Mouse (Mus musculus): Measurements from ENCODE around the gene Cfap300. TPM values are rescaled to one million over a fixed set of nuclear protein-coding genes. Genes with fewer than 3 reads are reported as not detected.

The Cfap300 gene
- total and polyA plus RNA-seq, 3 experiments, result not detected

DNA sequence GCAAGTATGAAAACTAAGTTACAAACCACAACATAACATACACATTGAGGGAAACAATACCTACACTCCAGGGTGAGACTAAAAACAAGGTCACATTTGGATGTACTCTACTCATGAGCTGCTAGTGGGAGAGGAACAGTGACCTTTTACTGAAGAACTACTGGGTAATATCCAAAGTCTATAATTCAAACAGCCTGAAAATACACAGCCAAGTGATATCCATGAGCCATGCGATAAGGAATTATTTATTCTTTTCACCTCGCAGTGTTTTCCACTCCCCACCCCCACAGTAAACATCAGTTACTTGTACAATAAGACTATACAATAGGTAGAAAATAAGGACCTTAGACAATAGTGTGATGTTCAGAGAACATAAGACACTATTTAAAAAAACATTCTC lies 62.5 kb downstream of the Cfap300 start:
- H3K9me3 ChIP-seq (replicated peaks; ENCODE audit: insufficient read depth, low read length), result no peaks in the 10 kb centered on the region
- TF ChIP-seq RAD21 (IDR thresholded peaks at IDR 0.05; ENCODE audit: low read depth, low read length) (no peak), ZMIZ1 (IDR thresholded peaks at IDR 0.05; ENCODE audit: low read depth, low read length) (no peak), MYB (IDR thresholded peaks at IDR 0.05; ENCODE audit: low read depth, low read length) (no peak), BHLHE40 (IDR thresholded peaks at IDR 0.05; ENCODE audit: borderline replicate concordance, low read depth, low read length) (no peak), CHD1 (IDR thresholded peaks at IDR 0.05; ENCODE audit: low read depth, low read length) (no peak), GATA1 (IDR thresholded peaks at IDR 0.05; ENCODE audit: low read depth, low read length) (no peak), USF1 (IDR thresholded peaks at IDR 0.05; ENCODE audit: low read depth, low read length) (no peak), CTCF (IDR thresholded peaks at IDR 0.05 in 2 of 3, conservative IDR thresholded peaks at IDR 0.05 in 1 of 3; ENCODE audit: control insufficient read depth in 1 of 3, insufficient read depth in 1 of 3, low read depth in 2 of 3, low read length in 3 of 3, poor library complexity in 1 of 3, severe bottlenecking in 1 of 3) (no peak), E2F4 (IDR thresholded peaks at IDR 0.05; ENCODE audit: borderline replicate concordance, low read depth, low read length) (no peak), ZNF384 (IDR thresholded peaks at IDR 0.05; ENCODE audit: low read depth, low read length) (no peak), MAFK (IDR thresholded peaks at IDR 0.05; ENCODE audit: borderline replicate concordance, low read depth, low read length) (no peak), EP300 (IDR thresholded peaks at IDR 0.05; ENCODE audit: low read depth in 1 of 2, low read length in 2 of 2) (no peak), TAL1 (IDR thresholded peaks at IDR 0.05; ENCODE audit: low read length) (no peak), SMC3 (IDR thresholded peaks at IDR 0.05; ENCODE audit: low read depth, low read length) (no peak), SIN3A (IDR thresholded peaks at IDR 0.05; ENCODE audit: low read length) (no peak), KAT2A (conservative IDR thresholded peaks at IDR 0.05; ENCODE audit: low read depth, low read length) (no peak), MEF2A (IDR thresholded peaks at IDR 0.05; ENCODE audit: extremely low read depth, insufficient replicate concordance, low read depth, low read length, poor library complexity, severe bottlenecking) (no peak)
- H3K27me3 ChIP-seq (ENCODE audit: control insufficient read depth in 1 of 2, insufficient read depth in 2 of 2, low read length in 2 of 2), result peaks cover 0 to 2% of the 10 kb centered on the region in 2 experiments; a peak in 3 of 4 replicates
- H3K27ac ChIP-seq (ENCODE audit: control insufficient read depth, low read depth, low read length), result no peak overlapping the region
- H3K79me2 ChIP-seq (ENCODE audit: control insufficient read depth, insufficient read depth, low read length, poor library complexity), result no peaks in the 10 kb centered on the region
- H3K4me3 ChIP-seq (ENCODE audit: control insufficient read depth in 1 of 2, insufficient read depth in 1 of 2, low read depth in 2 of 2, low read length in 2 of 2), result no peak overlapping the region
- no peaks in the 10 kb centered on the region for H3K36me3 ChIP-seq (ENCODE audit: control insufficient read depth in 1 of 2, insufficient read depth in 2 of 2, low read length in 2 of 2)
- H3K4me1 ChIP-seq (ENCODE audit: control insufficient read depth in 1 of 2, insufficient read depth in 2 of 2, low read length in 2 of 2), result no peaks in the 10 kb centered on the region
- no peak overlapping the region for H3K9ac ChIP-seq (ENCODE audit: control insufficient read depth, low read depth, low read length, poor library complexity, severe bottlenecking)
- DNase-seq (ENCODE audit: low read depth, low spot score), result no peak

DNA sequence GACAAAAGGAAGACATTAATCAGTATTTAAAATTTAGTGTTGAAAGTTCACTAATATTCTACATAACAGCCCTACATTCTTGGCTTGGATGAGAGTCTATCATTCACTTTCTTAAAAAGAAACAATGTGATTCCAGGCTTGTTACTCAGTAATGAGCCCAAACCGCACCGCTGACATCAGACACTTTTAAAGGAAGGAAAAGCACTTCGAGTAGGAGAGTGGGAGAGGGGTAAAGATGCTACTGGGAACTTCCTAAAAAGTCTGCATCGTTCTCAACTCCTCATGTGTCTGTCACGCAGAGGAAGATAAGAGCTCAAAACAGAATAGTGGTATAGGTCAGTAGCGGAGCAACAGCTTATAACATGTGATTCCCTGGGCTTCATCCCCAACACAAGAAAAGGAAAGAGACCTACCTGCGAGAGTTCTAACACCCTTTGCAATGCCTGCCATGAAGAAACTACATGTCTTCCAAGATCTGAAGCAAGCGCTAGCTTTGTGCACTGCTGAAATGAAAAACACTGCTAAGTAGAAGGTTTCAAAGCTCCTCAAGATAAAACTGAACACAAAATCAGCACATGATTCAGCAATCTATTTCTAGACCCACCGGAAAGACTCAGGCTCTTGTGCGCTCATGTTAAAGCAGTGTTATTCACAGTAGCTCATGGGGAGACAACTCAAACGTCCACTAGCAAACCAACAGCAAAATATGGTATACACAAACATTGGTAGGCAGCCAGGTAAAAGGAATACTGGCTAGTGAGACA lies 63.3 kb downstream of the Cfap300 start:
- no peak for DNase-seq (ENCODE audit: low read depth, low spot score)
- H3K79me2 ChIP-seq (ENCODE audit: control insufficient read depth, insufficient read depth, low read length, poor library complexity), result no peaks in the 10 kb centered on the region
- no peaks in the 10 kb centered on the region for H3K4me1 ChIP-seq (ENCODE audit: control insufficient read depth in 1 of 2, insufficient read depth in 2 of 2, low read length in 2 of 2)
- H3K36me3 ChIP-seq (ENCODE audit: control insufficient read depth in 1 of 2, insufficient read depth in 2 of 2, low read length in 2 of 2), result no peaks in the 10 kb centered on the region
- no peak overlapping the region for H3K4me3 ChIP-seq (ENCODE audit: control insufficient read depth in 1 of 2, insufficient read depth in 1 of 2, low read depth in 2 of 2, low read length in 2 of 2)
- H3K27me3 ChIP-seq (ENCODE audit: control insufficient read depth in 1 of 2, insufficient read depth in 2 of 2, low read length in 2 of 2), result peaks cover 0 to 1% of the 10 kb centered on the region in 2 experiments; a peak in 3 of 4 replicates
- H3K9me3 ChIP-seq (replicated peaks; ENCODE audit: insufficient read depth, low read length), result no peaks in the 10 kb centered on the region
- H3K9ac ChIP-seq (ENCODE audit: control insufficient read depth, low read depth, low read length, poor library complexity, severe bottlenecking), result no peak overlapping the region
- H3K27ac ChIP-seq (ENCODE audit: control insufficient read depth, low read depth, low read length), result no peak overlapping the region
- TF ChIP-seq GATA1 (IDR thresholded peaks at IDR 0.05; ENCODE audit: low read depth, low read length) (no peak), CTCF (IDR thresholded peaks at IDR 0.05 in 2 of 3, conservative IDR thresholded peaks at IDR 0.05 in 1 of 3; ENCODE audit: control insufficient read depth in 1 of 3, insufficient read depth in 1 of 3, low read depth in 2 of 3, low read length in 3 of 3, poor library complexity in 1 of 3, severe bottlenecking in 1 of 3) (no peak), BHLHE40 (IDR thresholded peaks at IDR 0.05; ENCODE audit: borderline replicate concordance, low read depth, low read length) (no peak), MEF2A (IDR thresholded peaks at IDR 0.05; ENCODE audit: extremely low read depth, insufficient replicate concordance, low read depth, low read length, poor library complexity, severe bottlenecking) (no peak), JUND (IDR thresholded peaks at IDR 0.05; ENCODE audit: low read depth, low read length) (no peak), RAD21 (IDR thresholded peaks at IDR 0.05; ENCODE audit: low read depth, low read length) (no peak), USF2 (IDR thresholded peaks at IDR 0.05; ENCODE audit: borderline replicate concordance in 1 of 2, insufficient read depth in 1 of 2, low read depth in 1 of 2, low read length in 2 of 2) (no peak), TAL1 (IDR thresholded peaks at IDR 0.05; ENCODE audit: low read length) (no peak), ZMIZ1 (IDR thresholded peaks at IDR 0.05; ENCODE audit: low read depth, low read length) (no peak)
